Mouse (Mus musculus) thymus, postnatal 4 days (tissue): Measurements from ENCODE around the gene Rac2.

ENCODE experiments used
- DNase-seq: peaks from one replicate; pipeline ENCODE4 v3.0.0; 2021

The Rac2 gene

DNA sequence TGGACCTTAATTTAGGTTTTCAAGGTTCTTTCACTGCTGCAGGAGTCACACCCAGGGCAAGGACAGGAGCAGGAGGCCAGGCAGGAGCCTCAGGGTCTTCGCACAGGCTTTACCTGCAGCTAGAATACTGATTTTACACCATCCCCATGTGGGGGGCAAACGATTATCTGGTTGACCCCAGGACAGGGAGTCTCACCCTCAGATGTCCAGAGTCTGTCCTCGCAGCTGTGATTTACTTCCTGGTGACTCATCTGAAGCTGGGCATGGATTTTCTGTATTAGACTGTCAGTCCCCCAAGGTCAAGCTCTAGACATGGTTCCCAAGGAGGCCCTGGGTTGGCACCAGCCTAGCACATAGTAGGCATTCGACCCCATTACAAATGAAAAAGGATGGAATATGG lies 26.5 kb downstream of the Rac2 start:
- no peak for DNase-seq

DNA sequence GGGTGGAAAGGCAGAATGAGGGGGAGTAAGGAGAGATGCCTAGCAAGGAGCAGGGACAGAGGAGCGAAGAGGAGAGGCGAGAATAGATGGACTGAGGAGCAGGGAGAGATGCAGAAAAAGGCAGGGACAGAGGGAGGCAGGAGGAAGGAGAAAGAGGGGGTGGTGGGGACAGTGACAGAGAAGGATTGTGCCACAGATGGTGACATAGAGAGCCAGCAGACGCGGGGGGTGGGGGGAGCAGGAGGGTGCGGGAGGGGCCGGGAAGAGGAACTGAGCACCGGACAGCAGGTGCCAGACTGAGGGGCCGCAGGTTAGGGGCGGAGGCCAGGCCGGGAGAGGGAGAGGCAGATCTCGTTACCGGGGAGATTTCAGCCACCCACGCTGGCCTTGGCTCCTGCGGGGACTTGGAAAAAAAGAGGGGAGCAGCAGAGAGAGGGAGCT lies 28.0 kb downstream of the Rac2 start, which contains the start of gene Sstr3:
Gene Sstr3 (minus strand): TSS at position 125 of the 441 bp plus-strand sequence.
- no peak for DNase-seq

DNA sequence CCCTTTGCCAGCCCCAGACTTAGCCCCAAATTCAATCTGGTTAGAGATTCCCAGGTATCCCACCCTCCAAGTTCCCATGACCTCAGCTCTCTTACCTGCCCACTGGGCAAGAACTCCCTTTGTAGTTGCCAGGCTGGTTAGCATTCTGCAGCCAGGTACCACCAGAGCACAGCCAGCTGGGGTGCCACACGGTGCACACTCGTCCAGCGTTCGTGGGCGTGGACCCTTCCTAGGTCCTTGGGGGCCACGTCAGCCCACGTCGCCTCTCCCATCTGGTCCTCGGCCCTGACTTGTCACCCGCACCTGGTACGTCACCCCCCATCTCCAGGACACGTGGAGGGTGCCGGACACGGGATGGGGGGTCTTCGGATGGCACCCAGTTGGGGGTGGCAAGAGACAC lies 28.5 kb downstream of the Rac2 start:
- no peak for DNase-seq

DNA sequence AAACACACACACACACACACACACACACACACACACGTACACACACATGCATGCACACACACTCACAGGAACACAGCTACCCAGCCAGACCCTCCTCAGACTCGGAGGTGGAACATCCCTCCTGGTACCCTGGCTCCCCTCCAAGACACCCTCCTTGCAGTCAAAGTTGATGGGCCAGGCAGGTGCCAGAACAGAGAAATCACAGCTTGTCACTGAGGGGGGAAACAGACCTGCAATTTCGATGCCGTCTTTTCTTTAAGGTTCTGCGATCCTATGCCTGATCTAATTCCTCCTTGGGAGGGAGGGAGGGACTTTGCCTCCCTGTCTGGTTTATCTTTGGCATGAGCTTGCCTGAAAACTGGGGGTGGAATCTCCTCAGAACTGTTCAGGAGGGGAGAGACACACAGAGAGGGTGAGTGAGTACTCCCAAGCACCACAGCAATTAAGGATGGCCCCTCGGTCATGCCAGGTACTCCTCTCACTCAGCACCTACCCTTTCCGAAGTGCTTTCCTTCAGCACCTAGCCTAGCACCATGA lies 29.7 kb downstream of the Rac2 start:
- DNase-seq: no peak

DNA sequence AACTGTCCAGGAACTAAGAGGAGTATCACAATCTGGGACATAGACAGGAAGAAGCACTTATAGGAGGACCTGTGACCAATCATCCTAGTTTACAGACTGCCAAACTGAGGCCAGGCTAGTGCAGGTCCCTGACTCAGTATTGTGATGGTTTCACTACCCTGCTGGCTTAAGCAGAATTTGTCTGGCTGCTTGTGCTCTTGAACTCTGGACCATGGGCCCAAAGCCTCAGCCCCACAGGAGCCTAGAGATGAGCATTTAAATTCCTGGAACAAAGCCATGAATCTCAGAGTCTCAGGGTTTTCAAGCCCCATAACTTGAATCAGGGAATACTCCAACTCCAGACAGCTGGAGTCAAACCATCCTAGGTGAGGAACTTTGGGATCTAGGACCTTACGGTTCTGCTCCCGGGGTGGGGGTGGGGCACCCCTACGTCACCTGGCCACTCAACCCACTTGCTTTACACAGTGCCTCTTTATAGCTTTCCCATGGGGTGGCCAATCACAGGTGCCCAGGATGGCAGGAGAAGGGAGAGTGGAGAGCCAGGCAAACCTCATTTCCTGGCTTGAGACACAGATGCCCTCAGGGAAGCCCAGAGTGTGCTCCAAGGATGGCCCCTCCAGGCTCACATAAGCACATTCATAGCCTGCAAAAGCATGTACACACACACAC lies 30.4 kb downstream of the Rac2 start:
- DNase-seq: no peak

DNA sequence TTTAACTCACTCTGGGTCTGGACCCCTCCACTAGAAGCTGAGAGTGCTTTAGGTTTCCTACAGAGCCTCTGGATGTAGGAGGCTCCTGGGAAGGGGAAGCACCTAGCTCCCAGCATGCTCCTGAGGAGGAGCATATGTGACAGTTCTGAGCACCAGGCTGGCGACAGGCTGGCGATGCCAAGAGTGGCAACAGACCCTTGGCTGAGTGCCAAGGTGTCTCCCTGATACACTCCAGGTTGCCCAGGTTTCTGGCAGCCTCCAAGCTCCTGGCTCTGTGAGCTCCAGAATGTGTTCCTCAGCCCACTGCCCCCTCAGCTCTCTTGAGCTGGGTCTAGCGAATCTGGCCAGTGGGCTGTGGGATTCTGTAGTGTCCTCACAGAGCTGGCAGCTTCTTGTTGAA lies 31.0 kb downstream of the Rac2 start:
- DNase-seq: no peak

DNA sequence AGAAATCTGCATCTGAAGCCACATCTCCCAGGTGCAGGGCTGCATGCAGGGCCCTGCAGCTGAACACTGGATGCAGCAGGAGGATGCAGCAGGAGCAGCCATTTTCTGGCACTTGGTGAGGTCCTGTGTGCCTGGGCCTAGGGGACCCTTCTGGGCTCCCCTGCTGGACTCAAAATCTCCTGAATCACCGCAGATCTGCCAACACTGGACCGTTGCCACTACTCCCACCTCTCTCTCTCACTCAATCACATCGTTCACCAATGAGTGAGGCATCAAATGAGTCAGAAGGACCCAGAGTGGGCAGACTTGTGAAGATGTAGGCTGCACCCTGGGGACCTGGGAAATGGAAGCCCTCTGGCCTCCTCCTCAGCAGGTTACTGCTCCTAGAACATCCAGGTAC lies 31.5 kb downstream of the Rac2 start:
- no peak for DNase-seq

DNA sequence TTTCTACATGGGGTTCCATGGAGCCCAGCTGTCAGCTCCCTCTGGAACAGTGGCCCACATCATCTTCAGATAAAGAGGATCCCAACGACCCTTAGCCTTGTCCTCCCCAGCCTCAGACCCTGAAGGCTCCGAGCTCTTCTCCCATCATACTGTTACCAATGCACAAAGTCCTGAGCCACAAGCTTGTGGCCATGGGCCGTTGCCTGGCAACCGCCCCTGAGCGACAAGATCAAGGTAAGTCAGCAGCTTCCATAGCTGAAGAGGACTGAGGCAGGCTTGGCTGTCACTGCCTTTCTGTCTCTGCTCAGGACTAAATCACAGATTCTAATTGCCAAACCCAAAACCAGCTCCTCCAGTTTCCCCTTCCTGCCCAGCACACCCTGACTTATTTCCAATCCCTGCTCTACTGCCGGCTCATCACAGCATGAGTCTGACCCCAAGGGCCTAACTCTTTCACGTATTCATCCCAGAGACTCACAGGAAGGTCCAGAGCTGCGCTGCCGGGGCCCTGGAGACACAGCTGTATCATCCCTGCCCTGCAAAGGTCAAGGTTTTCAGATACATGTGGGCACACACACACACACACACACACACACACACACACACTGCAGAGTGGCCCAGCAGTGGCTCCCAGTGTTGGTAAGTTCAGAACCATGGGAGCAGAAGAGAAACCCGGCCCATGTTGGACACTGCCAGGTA lies 36.7 kb downstream of the Rac2 start:
- no peak for DNase-seq

- no peak for DNase-seq
Observed at GRCm38 (mm10) chr15:78533346-78533835, 39.2 kb downstream of the Rac2 start.

- no peak for DNase-seq
Observed at GRCm38 (mm10) chr15:78532566-78533345, 39.8 kb downstream of the Rac2 start.

GRCm38 (mm10) chr15:78531901-78532469 lies 40.6 kb downstream of the Rac2 start:
- peak; percentile 98 for DNase-seq

GRCm38 (mm10) chr15:78531451-78531720 lies 41.2 kb downstream of the Rac2 start:
- DNase-seq: no peak

- no peak for DNase-seq
Observed at GRCm38 (mm10) chr15:78530671-78531450, 41.7 kb downstream of the Rac2 start, which contains the start of gene C1qtnf6. Gene C1qtnf6, minus strand, starts transcription at chr15:78531416.

- DNase-seq: no peak
Observed at GRCm38 (mm10) chr15:78530141-78530540, 42.4 kb downstream of the Rac2 start.

- peak; percentile 30 for DNase-seq
Observed at GRCm38 (mm10) chr15:78529428-78529990, 43.1 kb downstream of the Rac2 start.

DNA sequence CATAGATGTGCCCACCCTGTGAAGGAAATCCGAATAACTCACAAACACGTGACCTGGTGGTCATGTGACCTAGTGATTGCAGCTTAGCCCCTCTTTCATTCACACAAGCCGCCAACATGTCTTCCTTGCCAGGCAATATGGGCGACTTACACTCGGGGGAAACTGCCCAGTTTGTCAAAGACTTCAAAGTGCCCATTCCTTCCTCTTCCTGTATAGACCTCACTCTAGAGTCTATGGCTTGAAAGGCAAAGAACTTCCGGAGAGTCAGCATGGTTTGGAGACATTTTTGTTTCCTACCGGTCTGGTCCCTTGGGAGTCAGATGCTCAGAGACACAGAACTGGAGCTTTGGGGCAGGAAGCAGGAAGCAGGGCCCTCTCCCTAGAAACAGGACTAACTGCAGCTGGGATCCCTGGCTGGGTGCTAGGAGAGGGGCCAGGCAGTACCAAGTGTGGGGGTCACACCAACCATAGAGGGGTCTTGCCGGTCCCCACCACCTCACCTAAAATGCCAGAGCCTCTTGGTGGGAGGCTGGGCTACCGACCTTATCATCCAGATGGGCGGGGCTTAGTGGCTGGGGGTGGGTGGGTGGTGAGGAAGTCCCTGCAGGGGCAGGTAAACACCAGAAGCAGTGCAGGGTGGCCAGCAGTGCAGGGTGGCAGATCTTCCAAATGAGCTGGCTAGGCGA lies 43.7 kb downstream of the Rac2 start:
- peak; percentile 45 for DNase-seq

- peak; percentile 64 for DNase-seq
Observed at GRCm38 (mm10) chr15:78527973-78528372, 44.6 kb downstream of the Rac2 start.

DNA sequence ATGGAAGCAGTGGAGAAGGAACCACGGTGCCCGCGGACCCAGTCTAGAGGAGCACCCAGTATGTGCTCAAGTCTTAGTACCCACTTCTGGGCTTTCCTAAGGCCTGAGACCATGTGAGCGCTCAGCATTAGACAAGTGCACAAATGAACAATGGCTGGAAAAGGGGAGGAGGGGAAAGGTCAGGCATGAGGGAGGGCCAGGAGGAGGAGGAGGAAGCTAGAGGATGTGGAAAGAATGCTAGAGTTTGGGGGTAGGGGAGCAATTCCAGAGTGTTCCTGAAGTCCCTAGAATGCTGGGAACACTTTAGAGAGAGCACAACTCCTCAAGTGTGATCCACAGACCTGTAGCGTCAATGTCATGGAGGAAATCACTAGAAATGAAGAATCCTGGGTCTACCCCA lies 48.4 kb downstream of the Rac2 start:
- DNase-seq: no peak

GRCm38 (mm10) chr15:78521892-78522291 lies 50.7 kb downstream of the Rac2 start:
- no peak for DNase-seq

GRCm38 (mm10) chr15:78521331-78521730 lies 51.3 kb downstream of the Rac2 start:
- no peak for DNase-seq

DNA sequence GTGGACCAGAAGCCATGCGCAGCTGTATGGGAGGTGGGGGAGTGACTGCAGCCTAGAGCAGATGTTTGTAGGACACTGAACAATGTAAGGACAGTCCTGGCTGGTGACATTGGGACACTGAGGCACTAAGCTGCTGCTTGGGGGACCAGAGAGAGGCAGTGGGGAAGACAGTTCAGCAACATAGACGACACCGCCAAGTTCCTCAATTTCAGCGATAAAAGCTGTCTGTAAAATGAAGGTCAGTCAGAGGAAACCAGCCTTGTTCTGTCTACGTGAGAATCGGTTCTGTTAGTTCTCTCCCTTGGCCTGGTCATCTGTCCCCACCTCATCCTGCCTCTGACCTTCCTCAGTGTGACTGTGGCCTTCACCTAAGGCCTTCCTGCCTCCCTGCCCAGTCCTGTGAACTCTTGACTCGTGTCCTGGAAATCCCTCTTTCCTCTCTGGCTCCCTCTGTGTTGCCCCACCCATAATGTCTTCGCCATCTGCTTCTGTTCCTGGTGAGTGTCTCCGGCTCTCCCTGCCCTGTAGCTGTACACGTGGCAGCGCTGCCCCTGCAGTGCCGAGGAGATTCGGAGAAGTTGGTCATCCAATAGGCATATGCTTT lies 52.4 kb downstream of the Rac2 start:
- DNase-seq: no peak
